Mouse (Mus musculus) midbrain, embryonic 16.5 days (tissue): ENCODE results near the gene Srrm3. TPM values are rescaled to one million over a fixed set of nuclear protein-coding genes. Genes with fewer than 3 reads are reported as not detected.

Experiments used
- ATAC-seq: fragments of 200-750 bp; cut with Nextera tagmentation; 2 replicates; pipeline ENCODE4 v1.8.0; 2017; ENCODE audit warnings: moderate TSS enrichment
- H3K27ac ChIP-seq: fragments of 300-500 bp; sonication (generic); 2 replicates; pipeline ENCODE4 v1.5.1; 2014; ENCODE audit warnings: mild to moderate bottlenecking, low read length, mixed read lengths
- H3K27me3 ChIP-seq: fragments of 300-500 bp; sonication (generic); 2 replicates; pipeline ENCODE4 v1.6.1; 2014; ENCODE audit warnings: low read depth, low read length, mixed read lengths; ENCODE audit not compliant: control insufficient read depth, insufficient read depth
- H3K36me3 ChIP-seq: fragments of 300-500 bp; sonication (generic); 2 replicates; pipeline ENCODE4 v1.6.1; 2014; ENCODE audit warnings: mild to moderate bottlenecking, low read length, moderate library complexity, mixed read lengths; ENCODE audit not compliant: control insufficient read depth, insufficient read depth
- H3K4me1 ChIP-seq: fragments of 300-500 bp; sonication (generic); 2 replicates; pipeline ENCODE4 v1.6.1; 2014; ENCODE audit warnings: mild to moderate bottlenecking, low read length, mixed read lengths; ENCODE audit not compliant: control insufficient read depth, insufficient read depth
- H3K4me2 ChIP-seq: fragments of 300-500 bp; sonication (generic); 2 replicates; pipeline ENCODE4 v1.6.1; 2014; ENCODE audit warnings: mild to moderate bottlenecking, low read length, mixed read lengths
- H3K4me3 ChIP-seq: fragments of 300-500 bp; sonication (generic); 2 replicates; pipeline ENCODE4 v1.5.1; 2014; ENCODE audit warnings: low read depth, mild to moderate bottlenecking, low read length, moderate library complexity, mixed read lengths
- H3K9ac ChIP-seq: fragments of 300-500 bp; sonication (generic); 2 replicates; pipeline ENCODE4 v1.6.1; 2014; ENCODE audit warnings: low read depth, low read length, mixed read lengths
- H3K9me3 ChIP-seq: fragments of 300-500 bp; sonication (generic); replicated peaks from 2 replicates; pipeline ENCODE4 v1.6.1; 2014; ENCODE audit warnings: mild to moderate bottlenecking, low read length, mixed read lengths; ENCODE audit not compliant: control insufficient read depth, poor library complexity, severe bottlenecking
- WGBS: fragments of 180-500 bp; shearing (Covaris S2); extraction: QIAGEN DNeasy Blood & Tissue Kit; methylation state at CpG from one replicate; pipeline ENCODE4 v1.1.7; 2014; 5-methylcytosine and 5-hydroxymethylcytosine counted together
- polyA plus RNA-seq: library from polyadenylated mRNA; unstranded; fragments of >200 nt; fragmentation: Nextera tagmentation; extraction: Ambion mirVana; gene quantifications from 2 replicates; pipeline ENCODE4 v1.2.1, GENCODE M21; 2015

Srrm3 gene
- polyA plus RNA-seq, 1 experiment from 2014 or later: 76.2 TPM

DNA sequence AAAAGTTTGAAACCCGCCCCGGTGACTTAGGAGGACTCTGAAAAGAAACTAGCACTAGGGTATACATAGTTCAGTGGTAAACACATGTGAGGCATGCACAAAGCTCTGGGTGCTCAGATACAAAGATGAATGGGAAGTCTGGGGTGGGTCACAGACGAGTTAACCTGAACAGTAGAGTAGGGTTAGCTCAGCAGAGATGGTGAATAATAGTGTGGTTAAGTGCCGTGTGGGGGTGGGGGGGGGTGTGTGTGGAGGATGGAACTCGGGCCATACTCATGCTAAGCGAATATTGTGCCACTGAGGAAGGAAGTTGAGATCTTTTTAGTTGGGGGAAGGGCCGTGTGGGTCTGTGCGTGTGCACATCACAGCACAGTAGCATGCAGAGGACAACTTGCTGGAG lies 26.4 kb upstream of the Srrm3 start:
- WGBS: 80% methylated on average over 8 of the region's 8 CpGs
- H3K27ac ChIP-seq: no peak overlapping the region
- H3K36me3 ChIP-seq: peaks cover 16% of the 10 kb centered on the region
- ATAC-seq: no peak
- peaks cover 25% of the 10 kb centered on the region for H3K4me1 ChIP-seq
- H3K4me3 ChIP-seq: no peak overlapping the region
- H3K27me3 ChIP-seq: no peaks in the 10 kb centered on the region
- no peak overlapping the region; the same call in 1 of the 2 replicates for H3K9ac ChIP-seq
- no peak overlapping the region for H3K4me2 ChIP-seq
- H3K9me3 ChIP-seq: no peaks in the 10 kb centered on the region

GRCm38 (mm10) chr5:135782901-135783300 lies 23.8 kb upstream of the Srrm3 start:
- no peak overlapping the region for H3K9ac ChIP-seq
- WGBS: 95% methylated on average over 4 of the region's 4 CpGs
- no peaks in the 10 kb centered on the region for H3K27me3 ChIP-seq
- H3K4me2 ChIP-seq: no peak overlapping the region
- no peaks in the 10 kb centered on the region for H3K9me3 ChIP-seq
- peaks cover 18% of the 10 kb centered on the region for H3K4me1 ChIP-seq
- no peak overlapping the region for H3K4me3 ChIP-seq
- H3K27ac ChIP-seq: no peak overlapping the region
- H3K36me3 ChIP-seq: peaks cover 37% of the 10 kb centered on the region
- no peak for ATAC-seq

DNA sequence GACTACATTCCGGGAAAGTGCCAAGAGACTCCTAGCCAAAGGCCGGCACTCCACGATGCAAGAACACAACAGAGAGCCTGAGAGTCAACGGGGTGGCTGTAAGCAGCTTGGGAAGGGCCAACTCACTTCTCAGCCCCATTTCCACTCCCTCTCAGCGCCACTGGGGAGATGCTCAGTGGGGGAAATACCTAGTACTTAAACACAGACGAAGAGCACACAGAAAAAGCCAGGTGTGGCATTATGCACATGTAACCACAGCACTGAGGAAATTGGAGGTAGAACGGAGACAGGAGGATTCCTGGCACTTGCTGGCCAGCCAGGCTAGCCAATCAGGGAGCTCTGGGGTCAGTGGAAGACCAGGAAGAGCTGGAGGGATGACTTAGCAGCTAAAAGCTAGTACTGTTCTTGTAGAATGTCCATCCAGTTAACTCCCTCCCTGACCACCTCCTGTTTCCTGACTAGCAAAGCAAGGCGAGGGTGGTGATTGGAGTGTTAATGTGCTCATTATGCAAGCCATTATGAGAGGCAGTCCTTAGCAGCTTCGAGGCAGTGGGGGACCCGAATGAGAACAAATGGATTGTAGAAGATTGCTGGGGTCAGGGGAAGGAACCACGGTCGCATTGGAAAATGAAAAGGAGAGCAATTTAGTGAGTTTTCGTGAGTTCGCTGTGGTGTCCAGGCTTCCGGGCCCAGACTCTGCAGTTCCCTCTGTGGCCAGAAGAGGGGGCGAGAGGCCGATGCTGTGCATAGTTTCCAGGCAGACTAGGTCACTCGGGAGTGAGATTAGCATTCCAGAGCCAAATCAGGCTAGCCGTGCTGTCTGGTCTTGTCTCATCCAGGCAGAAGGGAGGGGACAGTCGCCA lies 12.5 kb upstream of the Srrm3 start:
- Histone ChIP-seq H3K4me1 (peaks cover 11% of the 10 kb centered on the region), H3K27ac (peak overlapping the region; percentile 81), H3K27me3 (no peaks in the 10 kb centered on the region), H3K9me3 (no peaks in the 10 kb centered on the region), H3K4me2 (peak overlapping the region; percentile 35), H3K36me3 (peaks cover 24% of the 10 kb centered on the region), H3K4me3 (peak overlapping the region; percentile 15), H3K9ac (peak overlapping the region; percentile 56)
- WGBS: 5% methylated on average over 20 of the region's 20 CpGs
- ATAC-seq: peak; percentile 95

- H3K27ac ChIP-seq: peak overlapping the region; percentile 81
- H3K27me3 ChIP-seq: no peaks in the 10 kb centered on the region
- peaks cover 11% of the 10 kb centered on the region for H3K4me1 ChIP-seq
- no peak for ATAC-seq
- no peaks in the 10 kb centered on the region for H3K9me3 ChIP-seq
- 0 out of 2 replicates have a peak overlapping the region, but pooled peaks have one; percentile 15 for H3K4me3 ChIP-seq
- H3K9ac ChIP-seq: peak overlapping the region; percentile 56
- 5% methylated on average over 5 of the region's 5 CpGs for WGBS
- H3K4me2 ChIP-seq: peak overlapping the region; percentile 35
- peaks cover 19% of the 10 kb centered on the region for H3K36me3 ChIP-seq
Observed at GRCm38 (mm10) chr5:135794859-135795181, 11.9 kb upstream of the Srrm3 start.

- H3K4me1 ChIP-seq: peaks cover 18% of the 10 kb centered on the region
- 40% methylated on average over 4 of the region's 4 CpGs for WGBS
- H3K9me3 ChIP-seq: no peaks in the 10 kb centered on the region; the same call in 1 of the 2 replicates
- no peaks in the 10 kb centered on the region for H3K36me3 ChIP-seq
- H3K27ac ChIP-seq: no peak overlapping the region
- H3K27me3 ChIP-seq: no peaks in the 10 kb centered on the region
- H3K4me3 ChIP-seq: no peak overlapping the region
- ATAC-seq: no peak
- H3K9ac ChIP-seq: no peak overlapping the region
- H3K4me2 ChIP-seq: no peak overlapping the region
Observed at GRCm38 (mm10) chr5:135799746-135800145, 6.9 kb upstream of the Srrm3 start.

GRCm38 (mm10) chr5:135800927-135801326 lies 5.8 kb upstream of the Srrm3 start:
- Histone ChIP-seq H3K27me3 (no peaks in the 10 kb centered on the region), H3K4me2 (no peak overlapping the region), H3K9me3 (no peaks in the 10 kb centered on the region; the same call in 1 of the 2 replicates), H3K4me1 (peaks cover 13% of the 10 kb centered on the region), H3K36me3 (no peaks in the 10 kb centered on the region), H3K4me3 (no peak overlapping the region), H3K9ac (peak overlapping the region; percentile 36), H3K27ac (peak overlapping the region; percentile 64)
- 3% methylated on average over 6 of the region's 6 CpGs for whole genome bisulfite sequencing
- peak; percentile 57 for ATAC-seq

DNA sequence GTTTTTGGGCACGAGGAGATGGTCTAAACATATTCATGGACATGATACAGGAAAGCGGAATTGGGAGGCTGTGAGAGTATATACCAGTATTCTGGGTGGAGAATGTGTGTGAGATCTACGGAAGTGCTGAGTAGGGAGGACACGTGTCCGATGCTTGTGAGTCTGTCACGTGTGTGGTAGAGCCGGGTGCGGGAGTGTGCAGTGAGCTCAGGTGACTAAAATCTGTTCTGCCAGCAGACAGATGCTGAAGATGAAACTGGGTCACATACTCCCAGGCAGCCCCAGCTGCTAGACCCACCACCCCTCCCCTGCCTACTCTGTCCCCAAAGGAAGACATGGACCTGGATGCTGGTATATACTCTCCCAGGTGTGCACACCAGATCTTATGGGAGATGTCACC lies 4.0 kb upstream of the Srrm3 start:
- H3K27ac ChIP-seq: 0 out of 2 replicates have a peak overlapping the region, but pooled peaks have one; percentile 22
- ATAC-seq: no peak
- H3K36me3 ChIP-seq: no peaks in the 10 kb centered on the region
- H3K9ac ChIP-seq: no peak overlapping the region
- no peak overlapping the region for H3K4me2 ChIP-seq
- no peak overlapping the region for H3K4me3 ChIP-seq
- H3K9me3 ChIP-seq: no peaks in the 10 kb centered on the region; the same call in 1 of the 2 replicates
- WGBS: 91% methylated on average over 8 of the region's 8 CpGs
- H3K4me1 ChIP-seq: peaks cover 18% of the 10 kb centered on the region
- H3K27me3 ChIP-seq: no peaks in the 10 kb centered on the region

DNA sequence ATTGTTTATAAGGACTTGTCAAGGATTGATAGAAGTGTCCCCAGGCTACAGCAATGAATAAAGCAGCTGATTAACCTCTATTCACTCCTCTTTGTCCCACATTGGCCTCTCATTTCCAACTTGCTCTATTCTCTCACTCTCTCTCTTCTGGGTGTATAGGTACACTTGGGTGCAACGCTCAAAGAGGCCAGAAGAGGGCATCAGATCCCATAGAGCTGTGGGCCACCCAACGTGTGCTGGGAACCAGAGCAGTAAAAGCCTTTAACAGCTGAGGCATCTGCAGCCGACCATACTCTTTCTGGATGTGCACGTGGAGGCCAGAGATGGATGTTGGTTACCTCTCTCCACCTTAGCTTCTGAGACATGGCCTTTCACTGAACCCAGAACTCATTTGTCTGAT lies 3.6 kb upstream of the Srrm3 start:
- H3K27ac ChIP-seq: no peak overlapping the region
- no peak overlapping the region for H3K4me3 ChIP-seq
- no peaks in the 10 kb centered on the region; the same call in 1 of the 2 replicates for H3K9me3 ChIP-seq
- peaks cover 23% of the 10 kb centered on the region for H3K4me1 ChIP-seq
- ATAC-seq: no peak
- no peak overlapping the region for H3K4me2 ChIP-seq
- H3K36me3 ChIP-seq: no peaks in the 10 kb centered on the region
- H3K9ac ChIP-seq: no peak overlapping the region
- 70% methylated on average over 4 of the region's 4 CpGs for WGBS
- H3K27me3 ChIP-seq: no peaks in the 10 kb centered on the region

DNA sequence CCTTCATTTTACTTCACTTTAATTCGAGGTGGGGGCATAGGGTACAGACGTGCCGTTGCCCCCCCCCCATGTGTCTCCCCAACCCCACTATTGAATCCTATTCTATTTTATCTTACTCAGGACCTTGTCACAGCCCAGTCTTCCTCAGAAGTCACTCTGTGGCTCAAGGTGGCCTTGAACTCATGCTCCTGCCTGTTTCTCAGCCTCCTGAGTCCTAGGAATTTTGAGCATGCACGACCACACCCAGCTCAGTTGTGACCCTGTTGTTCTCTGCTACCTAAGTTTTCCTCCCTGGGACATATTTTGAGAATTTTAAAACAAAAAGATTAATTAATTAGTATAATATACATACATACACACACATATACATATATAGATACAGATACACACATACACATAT lies 3.0 kb upstream of the Srrm3 start:
- H3K27ac ChIP-seq: no peak overlapping the region
- no peaks in the 10 kb centered on the region for H3K36me3 ChIP-seq
- H3K4me1 ChIP-seq: peaks cover 27% of the 10 kb centered on the region
- WGBS: 87% methylated on average over 4 of the region's 4 CpGs
- no peak overlapping the region for H3K9ac ChIP-seq
- H3K4me3 ChIP-seq: no peak overlapping the region
- H3K27me3 ChIP-seq: no peaks in the 10 kb centered on the region
- no peak for ATAC-seq
- no peaks in the 10 kb centered on the region; the same call in 1 of the 2 replicates for H3K9me3 ChIP-seq
- H3K4me2 ChIP-seq: no peak overlapping the region
